8 mouse cellular contexts compared by ENCODE assay signal in genomic region chr14:122913657-122914056, GRCm38 (mm10). TPM values are rescaled to one million over a fixed set of nuclear protein-coding genes. Genes with fewer than 3 reads are reported as not detected.
DNase-seq lines count a peak whose midpoint lies in the region; ATAC-seq and TF ChIP-seq lines count a peak whose summit lies in the region.

Gene Ggact (minus strand): TSS chr14:122913757.

- TF ChIP-seq POLR2A in myocyte (IDR thresholded peaks at IDR 0.05; ENCODE audit: insufficient read length, low read depth), result no peak

- no peaks in the 10 kb centered on the region for H3K9me3 ChIP-seq in kidney, postnatal 0 days (replicated peaks; ENCODE audit: low read length)

- no peak for DNase-seq in kidney, postnatal 0 days (ENCODE audit: low spot score)
- DNase-seq in kidney, postnatal 36 days, result no peak
- DNase-seq in adrenal gland, postnatal 10 days, result no peak
- no peak for DNase-seq in heart, adult 8-10 months (ENCODE audit: low spot score)
- no peak for DNase-seq in layer of hippocampus, postnatal 25 days (ENCODE audit: extremely low spot score in 1 of 2, low spot score in 1 of 2)
- DNase-seq in embryo, embryonic 11 days, result no peak
- no peak for DNase-seq in right cerebral cortex, adult 18-20 months

- WGBS in kidney, postnatal 0 days, result 79% methylated on average over 6 of the region's 6 CpGs

- peak within 1 kb of the TSS; percentile 58 for H3K4me3 ChIP-seq in kidney, postnatal 0 days (replicated peaks; ENCODE audit: low read depth, low read length)
- H3K4me3 ChIP-seq in myocyte, result peak within 1 kb of the TSS; percentile 33

- H3K27me3 ChIP-seq in kidney, postnatal 0 days (ENCODE audit: insufficient read depth, low read length), result no peaks in the 10 kb centered on the region
- no peaks in the 10 kb centered on the region for H3K27me3 ChIP-seq in myocyte (ENCODE audit: control insufficient read depth, insufficient read depth, insufficient read length)

- ATAC-seq in kidney, postnatal 0 days (replicated peaks; ENCODE audit: low FRiP score, low read depth), result no peak

- peak within 1 kb of the TSS; percentile 66 for H3K9ac ChIP-seq in kidney, postnatal 0 days (ENCODE audit: low read depth, low read length)

- H3K79me2 ChIP-seq in myocyte (ENCODE audit: control insufficient read depth, insufficient read depth), result no peaks in the 10 kb centered on the region

- H3K27ac ChIP-seq in kidney, postnatal 0 days, result peak within 1 kb of the TSS; percentile 58; the same call in 1 of the 2 replicates

- peak within 1 kb of the TSS; percentile 54 for H3ac ChIP-seq in myocyte (ENCODE audit: control insufficient read depth, insufficient read length)

- H3K36me3 ChIP-seq in kidney, postnatal 0 days (ENCODE audit: insufficient read depth, low read length), result no peaks in the 10 kb centered on the region
- H3K36me3 ChIP-seq in myocyte (ENCODE audit: control insufficient read depth, insufficient read depth), result no peaks in the 10 kb centered on the region

- H3K4me1 ChIP-seq in kidney, postnatal 0 days (replicated peaks; ENCODE audit: insufficient read depth, low read length), result no peaks in the 10 kb centered on the region

- H3K4me2 ChIP-seq in kidney, postnatal 0 days (ENCODE audit: low read length), result peak within 1 kb of the TSS; percentile 95
- peak within 1 kb of the TSS; percentile 86 for H3K4me2 ChIP-seq in myocyte (ENCODE audit: low read depth)

- TF ChIP-seq CTCF in kidney, postnatal 0 days (IDR thresholded peaks at IDR 0.05; ENCODE audit: low read depth), result no peak

TF ChIP-seq in myocyte, 11 proteins besides CTCF, POLR2A, EP300 and RAD21:
- TF ChIP-seq TCF12 (IDR thresholded peaks at IDR 0.05; ENCODE audit: insufficient read depth, poor library complexity, severe bottlenecking) (no peak), E2F4 (IDR thresholded peaks at IDR 0.05; ENCODE audit: insufficient read depth) (no peak), CEBPB (IDR thresholded peaks at IDR 0.05; ENCODE audit: insufficient read depth, poor library complexity, severe bottlenecking) (no peak), MAX (IDR thresholded peaks at IDR 0.05; ENCODE audit: low read depth) (no peak), SRF (IDR thresholded peaks at IDR 0.05; ENCODE audit: control insufficient read depth, insufficient read length, low read depth) (no peak), USF1 (IDR thresholded peaks at IDR 0.05; ENCODE audit: low read depth) (no peak), REST (IDR thresholded peaks at IDR 0.05; ENCODE audit: insufficient read depth, insufficient read length) (no peak), TCF3 (IDR thresholded peaks at IDR 0.05; ENCODE audit: insufficient read length, low read depth) (no peak), MYOG (IDR thresholded peaks at IDR 0.05; ENCODE audit: control insufficient read depth in 1 of 3, insufficient read depth in 1 of 3, insufficient read length in 2 of 3, low read depth in 2 of 3) (no peak), MYOD1 (IDR thresholded peaks at IDR 0.05; ENCODE audit: control insufficient read depth in 1 of 3, insufficient read length in 2 of 3, low read depth in 2 of 3) (no peak), POLR2AphosphoS2 (IDR thresholded peaks at IDR 0.05; ENCODE audit: insufficient read length, low read depth) (no peak)

RNA-seq across cellular contexts. Expression of gene Ggact, which starts in this region (rescaled TPM):
- polyA plus RNA-seq in kidney, postnatal 0 days (2015; fragmentation: Nextera tagmentation; extraction: Ambion mirVana), result 41.1 and 43.9 TPM in 2 replicates
- total RNA-seq in adrenal gland, postnatal 10 days (2021), result 10 to 100 TPM; 36.5 to 45.0 TPM
- 10 to 100 TPM; 27.2 to 33.2 (median 28.1) TPM for total RNA-seq in heart, adult 8-10 months (2022)
- total RNA-seq in layer of hippocampus, postnatal 25 days (2021), result 10 to 100 TPM; 28.9 to 30.4 TPM
- polyA plus RNA-seq in myocyte (2012; fragmentation: generic; extraction: Trizol), result 17.0 TPM
